Mouse (Mus musculus): ENCODE measurements around the gene Setd4. TPM values are rescaled to one million over a fixed set of nuclear protein-coding genes. Genes with fewer than 3 reads are reported as not detected.
A peak's percentile ranks its signal among the peaks of the same experiment; 100 is the strongest.

The Setd4 gene
- polyA plus RNA-seq, 1 experiment from 2014 or later, result 17.0 TPM

- Histone ChIP-seq H3K36me3 (peaks cover 23% of the 10 kb centered on the region), H3K9me3 (replicated peaks) (no peaks in the 10 kb centered on the region), H3K4me1 (peaks cover 32% of the 10 kb centered on the region), H3K4me3 (no peak overlapping the region), H3K27me3 (ENCODE audit: low read depth, poor library complexity, severe bottlenecking) (no peaks in the 10 kb centered on the region), H3K27ac (no peak overlapping the region)
- 91% methylated on average over 7 of the region's 7 CpGs for WGBS
- peak; percentile 12 for DNase-seq (ENCODE audit: low spot score)
Measured at GRCm38 (mm10) chr16:93606146-93606545, 2.3 kb upstream of the Setd4 start.

- no peak for DNase-seq (ENCODE audit: low spot score)
- H3K4me1 ChIP-seq, result peaks cover 32% of the 10 kb centered on the region
- WGBS, result 67% methylated on average over 4 of the region's 4 CpGs
- no peaks in the 10 kb centered on the region for H3K27me3 ChIP-seq (ENCODE audit: low read depth, poor library complexity, severe bottlenecking)
- peak within 1 kb of the TSS; percentile 69 for H3K4me3 ChIP-seq
- H3K27ac ChIP-seq, result no peak within 1 kb of the TSS; the same call in 1 of the 2 replicates
- peaks cover 18% of the 10 kb centered on the region for H3K36me3 ChIP-seq
- no peaks in the 10 kb centered on the region for H3K9me3 ChIP-seq (replicated peaks)
Measured at GRCm38 (mm10) chr16:93605553-93605952, 1.7 kb upstream of the Setd4 start, which contains the start of gene Cbr1. TSS of gene Cbr1 (plus strand) at chr16:93605853.

- H3K4me1 ChIP-seq, result peaks cover 32% of the 10 kb centered on the region
- H3K4me3 ChIP-seq, result peak overlapping the region; percentile 69
- DNase-seq (ENCODE audit: low spot score), result peak; percentile 41
- H3K36me3 ChIP-seq, result peaks cover 9% of the 10 kb centered on the region
- H3K27me3 ChIP-seq (ENCODE audit: low read depth, poor library complexity, severe bottlenecking), result no peaks in the 10 kb centered on the region
- peak overlapping the region; percentile 95 for H3K27ac ChIP-seq
- H3K9me3 ChIP-seq (replicated peaks), result no peaks in the 10 kb centered on the region
- 2% methylated on average over 16 of the region's 16 CpGs for WGBS
Measured at GRCm38 (mm10) chr16:93604481-93604969, 662 bp upstream of the Setd4 start.

GRCm38 (mm10) chr16:93599461-93599860 is 4.4 kb downstream of the Setd4 start:
- H3K9me3 ChIP-seq (replicated peaks), result no peaks in the 10 kb centered on the region
- H3K4me3 ChIP-seq, result no peak overlapping the region
- peak; percentile 15 for DNase-seq (ENCODE audit: low spot score)
- 90% methylated on average over 6 of the region's 6 CpGs for WGBS
- H3K4me1 ChIP-seq, result peaks cover 8% of the 10 kb centered on the region
- peaks cover 31% of the 10 kb centered on the region for H3K36me3 ChIP-seq
- H3K27ac ChIP-seq, result no peak overlapping the region
- H3K27me3 ChIP-seq (ENCODE audit: low read depth, poor library complexity, severe bottlenecking), result no peaks in the 10 kb centered on the region

- H3K4me1 ChIP-seq, result no peaks in the 10 kb centered on the region
- no peaks in the 10 kb centered on the region for H3K27me3 ChIP-seq (ENCODE audit: low read depth, poor library complexity, severe bottlenecking)
- no peaks in the 10 kb centered on the region for H3K9me3 ChIP-seq (replicated peaks)
- WGBS, result 91% methylated on average over 9 of the region's 9 CpGs
- DNase-seq (ENCODE audit: low spot score), result peak; percentile 27
- no peak overlapping the region for H3K27ac ChIP-seq
- no peak overlapping the region for H3K4me3 ChIP-seq
- peaks cover 42% of the 10 kb centered on the region for H3K36me3 ChIP-seq
Measured at GRCm38 (mm10) chr16:93597551-93597950, 6.3 kb downstream of the Setd4 start.

- H3K27ac ChIP-seq, result no peak overlapping the region
- WGBS, result 95% methylated on average over 7 of the region's 7 CpGs
- peak; percentile 13 for DNase-seq (ENCODE audit: low spot score)
Measured at GRCm38 (mm10) chr16:93596807-93597206, 7.1 kb downstream of the Setd4 start.

GRCm38 (mm10) chr16:93595766-93596165 is 8.1 kb downstream of the Setd4 start:
- peak; percentile 23 for DNase-seq (ENCODE audit: low spot score)
- H3K27me3 ChIP-seq (ENCODE audit: low read depth, poor library complexity, severe bottlenecking), result no peaks in the 10 kb centered on the region
- WGBS, result 88% methylated on average over 5 of the region's 5 CpGs
- no peak overlapping the region for H3K27ac ChIP-seq
- no peaks in the 10 kb centered on the region for H3K4me1 ChIP-seq
- H3K4me3 ChIP-seq, result no peak overlapping the region
- H3K9me3 ChIP-seq (replicated peaks), result no peaks in the 10 kb centered on the region
- peaks cover 45% of the 10 kb centered on the region for H3K36me3 ChIP-seq

More at GRCm38 (mm10) chr16:93596807-93597206, 7.1 kb downstream of the Setd4 start:
- no peaks in the 10 kb centered on the region for H3K4me1 ChIP-seq
- no peaks in the 10 kb centered on the region for H3K9me3 ChIP-seq (replicated peaks)
- H3K4me3 ChIP-seq, result no peak overlapping the region
- H3K27me3 ChIP-seq (ENCODE audit: low read depth, poor library complexity, severe bottlenecking), result no peaks in the 10 kb centered on the region
- peaks cover 42% of the 10 kb centered on the region for H3K36me3 ChIP-seq

- no peaks in the 10 kb centered on the region for H3K4me1 ChIP-seq
- no peak overlapping the region for H3K4me3 ChIP-seq
- H3K36me3 ChIP-seq, result peaks cover 58% of the 10 kb centered on the region
- H3K27ac ChIP-seq, result no peak overlapping the region
- WGBS, result 94% methylated on average over 10 of the region's 10 CpGs
- H3K27me3 ChIP-seq (ENCODE audit: low read depth, poor library complexity, severe bottlenecking), result no peaks in the 10 kb centered on the region
- no peaks in the 10 kb centered on the region for H3K9me3 ChIP-seq (replicated peaks)
- no peak for DNase-seq (ENCODE audit: low spot score)
Measured at GRCm38 (mm10) chr16:93594448-93594847, 9.4 kb downstream of the Setd4 start.

- WGBS, result 93% methylated on average over 8 of the region's 8 CpGs
- DNase-seq (ENCODE audit: low spot score), result peak; percentile 19
Measured at GRCm38 (mm10) chr16:93593406-93593805, 10.5 kb downstream of the Setd4 start.

GRCm38 (mm10) chr16:93592711-93593110 is 11.2 kb downstream of the Setd4 start:
- Histone ChIP-seq H3K27ac (no peak overlapping the region), H3K9me3 (replicated peaks) (no peaks in the 10 kb centered on the region), H3K4me1 (peaks cover 4% of the 10 kb centered on the region), H3K27me3 (ENCODE audit: low read depth, poor library complexity, severe bottlenecking) (no peaks in the 10 kb centered on the region), H3K4me3 (no peak overlapping the region), H3K36me3 (peaks cover 52% of the 10 kb centered on the region)
- 94% methylated on average over 3 of the region's 3 CpGs for WGBS
- no peak for DNase-seq (ENCODE audit: low spot score)

More at GRCm38 (mm10) chr16:93593406-93593805, 10.5 kb downstream of the Setd4 start:
- Histone ChIP-seq H3K27ac (no peak overlapping the region), H3K4me3 (no peak overlapping the region), H3K36me3 (peaks cover 59% of the 10 kb centered on the region), H3K4me1 (no peaks in the 10 kb centered on the region), H3K9me3 (replicated peaks) (no peaks in the 10 kb centered on the region), H3K27me3 (ENCODE audit: low read depth, poor library complexity, severe bottlenecking) (no peaks in the 10 kb centered on the region)

- DNase-seq (ENCODE audit: low spot score), result no peak
- Histone ChIP-seq H3K27ac (no peak overlapping the region), H3K4me1 (peaks cover 4% of the 10 kb centered on the region), H3K27me3 (ENCODE audit: low read depth, poor library complexity, severe bottlenecking) (no peaks in the 10 kb centered on the region), H3K36me3 (peaks cover 43% of the 10 kb centered on the region), H3K4me3 (no peak overlapping the region), H3K9me3 (replicated peaks) (no peaks in the 10 kb centered on the region)
- 93% methylated on average over 20 of the region's 20 CpGs for WGBS
Measured at GRCm38 (mm10) chr16:93591450-93592430, 12.1 kb downstream of the Setd4 start.

GRCm38 (mm10) chr16:93590915-93591314 is 12.9 kb downstream of the Setd4 start:
- peaks cover 37% of the 10 kb centered on the region for H3K36me3 ChIP-seq
- 95% methylated on average over 15 of the region's 15 CpGs for WGBS
- H3K4me1 ChIP-seq, result peaks cover 7% of the 10 kb centered on the region
- no peak overlapping the region for H3K4me3 ChIP-seq
- no peak for DNase-seq (ENCODE audit: low spot score)
- H3K27ac ChIP-seq, result no peak overlapping the region
- no peaks in the 10 kb centered on the region for H3K27me3 ChIP-seq (ENCODE audit: low read depth, poor library complexity, severe bottlenecking)
- H3K9me3 ChIP-seq (replicated peaks), result no peaks in the 10 kb centered on the region

GRCm38 (mm10) chr16:93588281-93588680 is 15.6 kb downstream of the Setd4 start:
- Histone ChIP-seq H3K9me3 (replicated peaks) (no peaks in the 10 kb centered on the region), H3K27ac (no peak overlapping the region), H3K4me1 (peaks cover 7% of the 10 kb centered on the region), H3K36me3 (peaks cover 48% of the 10 kb centered on the region), H3K4me3 (no peak overlapping the region), H3K27me3 (ENCODE audit: low read depth, poor library complexity, severe bottlenecking) (no peaks in the 10 kb centered on the region)
- 83% methylated on average over 4 of the region's 4 CpGs for WGBS
- DNase-seq (ENCODE audit: low spot score), result no peak
